31 mouse cellular contexts compared by ENCODE assay signal in genomic region chr17:57019693-57020092, GRCm38 (mm10). TPM values are rescaled to one million over a fixed set of nuclear protein-coding genes. Genes with fewer than 3 reads are reported as not detected.
DNase-seq lines count a peak whose midpoint lies in the region; ATAC-seq and TF ChIP-seq lines count a peak whose summit lies in the region.
"Had no signal": no experiment of that assay in that cellular context is flagged by ENCODE, and none has a peak within 500 bp of the region (broad histone marks: within the 10 kb centered on the region; RNA-seq: fewer than 3 reads in every experiment).

No protein-coding gene starts in this region.

- H3K9me3 ChIP-seq in MEL (replicated peaks; ENCODE audit: insufficient read depth, low read length) = no peaks in the 10 kb centered on the region
- H3K9me3 ChIP-seq in liver, embryonic 12.5 days (replicated peaks) = no peaks in the 10 kb centered on the region
- H3K9me3 ChIP-seq: embryonic facial prominence, embryonic 12.5 days; forebrain, embryonic 15.5 days; hindbrain, embryonic 10.5 days; limb, embryonic 12.5 days; megakaryocyte, embryonic 14.5 days had no signal

- no peak overlapping the region for H3K9ac ChIP-seq in MEL (ENCODE audit: control insufficient read depth, low read depth, low read length, poor library complexity, severe bottlenecking)
- H3K9ac ChIP-seq in liver, embryonic 12.5 days = peak overlapping the region; percentile 22; the same call in 1 of the 2 replicates
- H3K9ac ChIP-seq: embryonic facial prominence, embryonic 12.5 days; forebrain, embryonic 15.5 days; limb, embryonic 12.5 days; lung, embryonic 14.5 days had no signal

- no peak overlapping the region for H3K4me3 ChIP-seq in MEL (ENCODE audit: control insufficient read depth in 1 of 2, insufficient read depth in 1 of 2, low read depth in 2 of 2, low read length in 2 of 2)
- no peak overlapping the region for H3K4me3 ChIP-seq in liver, embryonic 12.5 days
- H3K4me3 ChIP-seq: embryonic facial prominence, embryonic 12.5 days; forebrain, embryonic 15.5 days; hindbrain, embryonic 10.5 days; limb, embryonic 12.5 days; megakaryocyte, embryonic 14.5 days had no signal

- no peaks in the 10 kb centered on the region for H3K27me3 ChIP-seq in MEL (ENCODE audit: control insufficient read depth in 1 of 2, insufficient read depth in 2 of 2, low read length in 2 of 2)
- no peaks in the 10 kb centered on the region for H3K27me3 ChIP-seq in liver, embryonic 12.5 days (replicated peaks)
- H3K27me3 ChIP-seq: embryonic facial prominence, embryonic 12.5 days; forebrain, embryonic 15.5 days; limb, embryonic 12.5 days; megakaryocyte, embryonic 14.5 days had no signal

- no peak for TF ChIP-seq POLR2A in MEL (IDR thresholded peaks at IDR 0.05; ENCODE audit: control insufficient read depth in 1 of 2, insufficient read depth in 1 of 2, low read depth in 1 of 2, low read length in 2 of 2, poor library complexity in 1 of 2)

- H3K4me2 ChIP-seq in liver, embryonic 12.5 days = peak overlapping the region; percentile 40
- H3K4me2 ChIP-seq: embryonic facial prominence, embryonic 12.5 days; forebrain, embryonic 15.5 days; heart, embryonic 11.5 days; limb, embryonic 12.5 days; lung, embryonic 14.5 days had no signal

- no peaks in the 10 kb centered on the region for H3K79me2 ChIP-seq in MEL (ENCODE audit: control insufficient read depth, insufficient read depth, low read length, poor library complexity)

- H3K4me1 ChIP-seq in MEL (ENCODE audit: control insufficient read depth in 1 of 2, insufficient read depth in 2 of 2, low read length in 2 of 2) = peaks cover 0 to 6% of the 10 kb centered on the region in 2 experiments; a peak in 1 of 4 replicates
- peaks cover 62% of the 10 kb centered on the region for H3K4me1 ChIP-seq in liver, embryonic 12.5 days
- H3K4me1 ChIP-seq: embryonic facial prominence, embryonic 12.5 days; forebrain, embryonic 15.5 days; hindbrain, embryonic 10.5 days; limb, embryonic 12.5 days had no signal

- H3K36me3 ChIP-seq in MEL (ENCODE audit: control insufficient read depth in 1 of 2, insufficient read depth in 2 of 2, low read length in 2 of 2) = peaks cover 2% of the 10 kb centered on the region in 2 experiments; a peak in 3 of 4 replicates
- peaks cover 56% of the 10 kb centered on the region for H3K36me3 ChIP-seq in liver, embryonic 12.5 days

- TF ChIP-seq EP300 in MEL (IDR thresholded peaks at IDR 0.05; ENCODE audit: low read depth in 1 of 2, low read length in 2 of 2) = peak; percentile 51 to 64; a peak in 3 of 4 replicates

- no peak for TF ChIP-seq CTCF in MEL (IDR thresholded peaks at IDR 0.05 in 2 of 3, conservative IDR thresholded peaks at IDR 0.05 in 1 of 3; ENCODE audit: control insufficient read depth in 1 of 3, insufficient read depth in 1 of 3, low read depth in 2 of 3, low read length in 3 of 3, poor library complexity in 1 of 3, severe bottlenecking in 1 of 3)

- WGBS in liver, embryonic 12.5 days (ENCODE audit: insufficient replicate concordance) = 33% methylated on average over 2 of the region's 2 CpGs

- H3K27ac ChIP-seq in MEL (ENCODE audit: control insufficient read depth, low read depth, low read length) = no peak overlapping the region
- H3K27ac ChIP-seq in liver, embryonic 12.5 days = peak overlapping the region; percentile 85
- H3K27ac ChIP-seq: embryonic facial prominence, embryonic 12.5 days; forebrain, embryonic 15.5 days; hindbrain, embryonic 10.5 days; hindbrain, postnatal 0 days; kidney, postnatal 0 days; limb, embryonic 12.5 days had no signal

- TF ChIP-seq RAD21 in MEL (IDR thresholded peaks at IDR 0.05; ENCODE audit: low read depth, low read length) = no peak

- ATAC-seq in common myeloid progenitor, adult 5-6 weeks (replicated peaks; ENCODE audit: low read depth, poor library complexity, severe bottlenecking) = peak; percentile 48; the same call in 1 of the 2 replicates
- ATAC-seq in liver, embryonic 12.5 days = peak; percentile 84
- peak; percentile 75 for ATAC-seq in megakaryocyte progenitor cell, adult 5-6 weeks (replicated peaks; ENCODE audit: poor library complexity)
- no peak for ATAC-seq in CD4-positive, CD25-positive, alpha-beta regulatory T cell, adult 4 months
- ATAC-seq: forebrain, embryonic 15.5 days; hindbrain, postnatal 0 days had no signal

- DNase-seq in MEL (ENCODE audit: low read depth, low spot score) = peak; percentile 51
- DNase-seq in urinary bladder, postnatal 14 days (ENCODE audit: low spot score) = no peak
- DNase-seq in layer of hippocampus, postnatal 14 days (ENCODE audit: low spot score in 2 of 2) = no peak
- DNase-seq: cerebellum, adult 18-20 months; cerebellum, postnatal 14 days; gastrocnemius, postnatal 10 days; heart, adult 11 months; kidney, adult 18-20 months; lung, embryonic 14.5 days; midbrain, embryonic 14.5 days; thymus, postnatal 14 days had no signal

TF ChIP-seq in MEL, 35 proteins besides CTCF, POLR2A, EP300 and RAD21 (continues in another document):
- TF ChIP-seq TBP (IDR thresholded peaks at IDR 0.05; ENCODE audit: low read depth, low read length) = no peak
- no peak for TF ChIP-seq SMC3 (IDR thresholded peaks at IDR 0.05; ENCODE audit: low read depth, low read length)
- no peak for TF ChIP-seq NELFE (IDR thresholded peaks at IDR 0.05; ENCODE audit: low read depth, low read length)
- TF ChIP-seq MAFK (IDR thresholded peaks at IDR 0.05; ENCODE audit: borderline replicate concordance, low read depth, low read length) = no peak
- no peak for TF ChIP-seq ZNF384 (IDR thresholded peaks at IDR 0.05; ENCODE audit: low read depth, low read length)
- no peak for TF ChIP-seq ELF1 (IDR thresholded peaks at IDR 0.05; ENCODE audit: low read depth, low read length)
- TF ChIP-seq GABPA (IDR thresholded peaks at IDR 0.05; ENCODE audit: low read depth, low read length) = no peak
- no peak for TF ChIP-seq RCOR1 (IDR thresholded peaks at IDR 0.05; ENCODE audit: low read depth, low read length)
- no peak for TF ChIP-seq E2F4 (IDR thresholded peaks at IDR 0.05; ENCODE audit: borderline replicate concordance, low read depth, low read length)
- peak; percentile 79 for TF ChIP-seq TCF12 (IDR thresholded peaks at IDR 0.05; ENCODE audit: low read depth, low read length)

RNA-seq across cellular contexts. Expression of gene Gm17949, which starts 8.4 kb away (rescaled TPM):
- 0.08 TPM in 1 of 2 replicates, not detected in the other for total RNA-seq in MEL (2012; rRNA removed)
- polyA plus RNA-seq in MEL (2012; ENCODE audit: insufficient read depth in 1 of 2, insufficient read length in 2 of 2, low read depth in 1 of 2, low replicate concordance in 2 of 2, missing spikeins in 1 of 2) = under 1 TPM in 1 of 2 experiments, not detected in 1; 0.13 TPM
- not detected in 2 replicates for total RNA-seq in common myeloid progenitor, adult 5-6 weeks (2017)
- 0.11 and 0.33 TPM in 2 replicates for polyA plus RNA-seq in liver, embryonic 12.5 days (2016; fragmentation: Nextera tagmentation; extraction: Ambion mirVana)
- total RNA-seq in megakaryocyte progenitor cell, adult 5-6 weeks (2015) = not detected in 2 replicates
- not detected in 2 replicates for total RNA-seq in megakaryocyte progenitor cell, adult 5-6 weeks (2017)
- total RNA-seq in layer of hippocampus, postnatal 14 days (2021) = under 1 TPM in 1 of 2 experiments, not detected in 1; 0.28 TPM
- 1 to 10 TPM in 1 of 2 experiments, not detected in 1; 1.5 TPM for polyA plus RNA-seq in CD4-positive, CD25-positive, alpha-beta regulatory T cell, adult 4 months (2017; shearing (Covaris generic))
- total RNA-seq: gastrocnemius, postnatal 10 days; hindbrain, postnatal 0 days; layer of hippocampus, postnatal 25 days had no signal
- polyA plus RNA-seq: C2C12; neural tube, embryonic 11.5 days; small intestine, adult 2 months had no signal

RNA-seq across cellular contexts. Expression of gene Gtf2f1, which starts 8.6 kb away (rescaled TPM):
- 116 and 145 TPM in 2 replicates for total RNA-seq in MEL (2012; rRNA removed)
- polyA plus RNA-seq in MEL (2012; ENCODE audit: insufficient read depth in 1 of 2, insufficient read length in 2 of 2, low read depth in 1 of 2, low replicate concordance in 2 of 2, missing spikeins in 1 of 2) = 100 to 1,000 TPM in 1 of 2 experiments, not detected in 1; 171 TPM
- 108 and 124 TPM in 2 replicates for total RNA-seq in common myeloid progenitor, adult 5-6 weeks (2017)
- 76.4 and 78.5 TPM in 2 replicates for polyA plus RNA-seq in liver, embryonic 12.5 days (2016; fragmentation: Nextera tagmentation; extraction: Ambion mirVana)
- total RNA-seq in megakaryocyte progenitor cell, adult 5-6 weeks (2015) = 52.8 and 61.1 TPM in 2 replicates
- total RNA-seq in megakaryocyte progenitor cell, adult 5-6 weeks (2017) = 120 and 142 TPM in 2 replicates
- total RNA-seq in layer of hippocampus, postnatal 14 days (2021) = 10 to 100 TPM; 51.0 to 56.0 TPM
- polyA plus RNA-seq in CD4-positive, CD25-positive, alpha-beta regulatory T cell, adult 4 months (2017; shearing (Covaris generic)) = 100 to 1,000 TPM in 1 of 2 experiments, 10 to 100 TPM in 1; 72.1 to 102 TPM

RNA-seq across cellular contexts. Expression of gene Khsrp, which starts 11.6 kb away (rescaled TPM):
- 89.3 and 104 TPM in 2 replicates for total RNA-seq in MEL (2012; rRNA removed)
- polyA plus RNA-seq in MEL (2012; ENCODE audit: insufficient read depth in 1 of 2, insufficient read length in 2 of 2, low read depth in 1 of 2, low replicate concordance in 2 of 2, missing spikeins in 1 of 2) = 100 to 1,000 TPM; 125 to 157 TPM
- total RNA-seq in common myeloid progenitor, adult 5-6 weeks (2017) = 90.7 and 122 TPM in 2 replicates
- 54.9 and 57.1 TPM in 2 replicates for polyA plus RNA-seq in liver, embryonic 12.5 days (2016; fragmentation: Nextera tagmentation; extraction: Ambion mirVana)
- total RNA-seq in megakaryocyte progenitor cell, adult 5-6 weeks (2015) = 99.5 and 107 TPM in 2 replicates
- 68.5 and 89.2 TPM in 2 replicates for total RNA-seq in megakaryocyte progenitor cell, adult 5-6 weeks (2017)
- 100 to 1,000 TPM; 104 to 111 TPM for total RNA-seq in layer of hippocampus, postnatal 14 days (2021)
- polyA plus RNA-seq in CD4-positive, CD25-positive, alpha-beta regulatory T cell, adult 4 months (2017; shearing (Covaris generic)) = 10 to 100 TPM; 16.0 to 29.4 TPM

RNA-seq across cellular contexts. Expression of gene Pspn, which starts 19.9 kb away (rescaled TPM):
- total RNA-seq in MEL (2012; rRNA removed) = not detected in 2 replicates
- 1 to 10 TPM in 1 of 2 experiments, not detected in 1; 1.0 TPM for polyA plus RNA-seq in MEL (2012; ENCODE audit: insufficient read depth in 1 of 2, insufficient read length in 2 of 2, low read depth in 1 of 2, low replicate concordance in 2 of 2, missing spikeins in 1 of 2)
- not detected in 2 replicates for total RNA-seq in common myeloid progenitor, adult 5-6 weeks (2017)
- 0.29 and 0.31 TPM in 2 replicates for polyA plus RNA-seq in liver, embryonic 12.5 days (2016; fragmentation: Nextera tagmentation; extraction: Ambion mirVana)
- total RNA-seq in megakaryocyte progenitor cell, adult 5-6 weeks (2015) = not detected in 2 replicates
- not detected in 2 replicates for total RNA-seq in megakaryocyte progenitor cell, adult 5-6 weeks (2017)
- not detected for total RNA-seq in layer of hippocampus, postnatal 14 days (2021)
- not detected for polyA plus RNA-seq in CD4-positive, CD25-positive, alpha-beta regulatory T cell, adult 4 months (2017; shearing (Covaris generic))
- total RNA-seq: gastrocnemius, postnatal 10 days; hindbrain, postnatal 0 days; layer of hippocampus, postnatal 25 days; left cerebral cortex, postnatal 10 days had no signal
- polyA plus RNA-seq: embryonic facial prominence, embryonic 12.5 days; hindbrain, embryonic 10.5 days; hindbrain, postnatal 0 days; limb, embryonic 12.5 days; midbrain, embryonic 14.5 days; neural tube, embryonic 11.5 days; small intestine, adult 2 months had no signal

RNA-seq across cellular contexts. Expression of gene Slc25a41, which starts 21.8 kb away (rescaled TPM):
- total RNA-seq in MEL (2012; rRNA removed) = 0.08 and 0.13 TPM in 2 replicates
- under 1 TPM in 1 of 2 experiments, not detected in 1; 0.15 TPM for polyA plus RNA-seq in MEL (2012; ENCODE audit: insufficient read depth in 1 of 2, insufficient read length in 2 of 2, low read depth in 1 of 2, low replicate concordance in 2 of 2, missing spikeins in 1 of 2)
- total RNA-seq in common myeloid progenitor, adult 5-6 weeks (2017) = not detected in 2 replicates
- not detected in 2 replicates for polyA plus RNA-seq in liver, embryonic 12.5 days (2016; fragmentation: Nextera tagmentation; extraction: Ambion mirVana)
- not detected in 2 replicates for total RNA-seq in megakaryocyte progenitor cell, adult 5-6 weeks (2015)
- not detected in 2 replicates for total RNA-seq in megakaryocyte progenitor cell, adult 5-6 weeks (2017)
- total RNA-seq in layer of hippocampus, postnatal 14 days (2021) = not detected
- polyA plus RNA-seq in CD4-positive, CD25-positive, alpha-beta regulatory T cell, adult 4 months (2017; shearing (Covaris generic)) = not detected
- total RNA-seq: adrenal gland, adult 18-20 months; adrenal gland, postnatal 4 days; gastrocnemius, postnatal 10 days; hindbrain, postnatal 0 days had no signal
- polyA plus RNA-seq: C2C12; forebrain, embryonic 15.5 days; heart, embryonic 11.5 days; heart, postnatal 0 days; hindbrain, embryonic 10.5 days; hindbrain, postnatal 0 days; kidney, postnatal 0 days; midbrain, embryonic 14.5 days; small intestine, adult 2 months had no signal
